Mouse (Mus musculus) thymus, adult 2 months (tissue): Measurements from ENCODE around the gene N4bp3. TPM values are rescaled to one million over a fixed set of nuclear protein-coding genes. Genes with fewer than 3 reads are reported as not detected.

ENCODE experiments used
- DNase-seq: peaks from one replicate; pipeline ENCODE4 v3.0.0; 2021
- H3K27ac ChIP-seq: fragments of 200-500 bp; 2 replicates; pipeline ENCODE4 v1.5.1; 2012; ENCODE audit warnings: low read length, control low read depth; ENCODE audit not compliant: control insufficient read depth, insufficient read depth
- H3K27me3 ChIP-seq: fragments of 200-500 bp; 2 replicates; pipeline ENCODE4 v1.6.1; 2012; ENCODE audit warnings: mild to moderate bottlenecking, low read length, moderate library complexity, mixed read lengths; ENCODE audit not compliant: control insufficient read depth, insufficient read depth
- H3K36me3 ChIP-seq: fragments of 200-500 bp; 2 replicates; pipeline ENCODE4 v1.6.1; 2012; ENCODE audit warnings: mild to moderate bottlenecking, low read length, moderate library complexity; ENCODE audit not compliant: control insufficient read depth, insufficient read depth
- H3K4me1 ChIP-seq: fragments of 200-500 bp; replicated peaks from 2 replicates; pipeline ENCODE4 v1.6.1; 2012; ENCODE audit warnings: low read length; ENCODE audit not compliant: control insufficient read depth, insufficient read depth
- H3K4me3 ChIP-seq: fragments of 200-500 bp; 2 replicates; pipeline ENCODE4 v1.5.1; 2012; ENCODE audit warnings: mild to moderate bottlenecking, low read length, control low read depth, moderate library complexity; ENCODE audit not compliant: control insufficient read depth, insufficient read depth
- CTCF ChIP-seq: fragments of 200-500 bp; IDR thresholded peaks from 2 replicates; pipeline ENCODE4 v1.5.1; 2012; ENCODE audit warnings: mild to moderate bottlenecking, control low read depth, low read length, moderate library complexity, borderline replicate concordance; ENCODE audit not compliant: control insufficient read depth, poor library complexity, insufficient read depth; ENCODE audit errors: extremely low read depth
- POLR2A ChIP-seq: fragments of 200-500 bp; IDR thresholded peaks from 2 replicates; pipeline ENCODE4 v1.6.1; 2012; ENCODE audit warnings: mild to moderate bottlenecking, low read length, control low read depth, moderate library complexity; ENCODE audit not compliant: control insufficient read depth, poor library complexity, insufficient read depth; ENCODE audit errors: extremely low read depth
- WGBS: fragments of 180-500 bp; shearing (Covaris S2); methylation state at CpG from one replicate; pipeline ENCODE4 v1.1.7; 2018; 5-methylcytosine and 5-hydroxymethylcytosine counted together
- polyA plus RNA-seq: library from polyadenylated mRNA; depleted of rRNA; stranded (reverse); fragments of >200 nt; gene quantifications from 2 replicates; pipeline ENCODE4 v1.2.3, GENCODE M21; 2012; rRNA removed

Gene N4bp3
- polyA plus RNA-seq, 1 experiment: 22.7 TPM

DNA sequence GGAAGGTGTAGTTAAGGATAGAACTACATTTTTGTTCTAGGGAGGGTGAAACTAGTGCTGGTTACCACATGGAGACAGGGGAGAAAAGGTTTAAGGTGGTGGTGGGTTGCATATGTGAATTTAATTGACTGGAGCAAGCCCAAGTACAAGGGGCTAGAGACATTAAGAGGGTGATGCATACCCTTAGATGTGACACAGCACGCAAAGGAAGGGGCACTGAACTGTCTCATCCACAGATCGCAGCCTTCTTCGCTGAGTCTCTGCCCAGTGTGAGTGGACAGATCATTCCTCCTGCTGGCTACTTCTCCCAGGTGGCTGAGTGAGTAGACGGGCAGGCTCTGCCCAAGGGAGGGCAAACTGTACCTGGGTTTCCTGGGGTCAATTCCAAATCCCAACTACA is 57.3 kb downstream of the N4bp3 start:
- H3K27me3 ChIP-seq: no peaks in the 10 kb centered on the region
- H3K27ac ChIP-seq: no peak overlapping the region
- DNase-seq: no peak
- H3K4me1 ChIP-seq: no peaks in the 10 kb centered on the region
- peaks cover 69% of the 10 kb centered on the region for H3K36me3 ChIP-seq
- WGBS: 94% methylated on average over 4 of the region's 4 CpGs
- no peak overlapping the region for H3K4me3 ChIP-seq
- TF ChIP-seq CTCF (no peak), POLR2A (no peak)

Other genes starting within 250 kb of the N4bp3 start
- 20.2 and 21.8 TPM in 2 replicates for gene Phykpl, start 66.1 kb downstream of the N4bp3 start, polyA plus RNA-seq
- 533 and 863 TPM in 2 replicates for gene Hnrnpab, start 44.0 kb downstream of the N4bp3 start, polyA plus RNA-seq
- 69.3 and 70.8 TPM in 2 replicates for gene Nhp2, start 31.1 kb downstream of the N4bp3 start, polyA plus RNA-seq
- 123 and 125 TPM in 2 replicates for gene Rmnd5b, start 14.9 kb downstream of the N4bp3 start, polyA plus RNA-seq
- gene D930048N14Rik, start 112 bp upstream of the N4bp3 start, polyA plus RNA-seq: 15.8 and 16.6 TPM in 2 replicates
- 7.5 and 10.1 TPM in 2 replicates for gene 0610009B22Rik, start 38.0 kb upstream of the N4bp3 start, polyA plus RNA-seq
- 15.6 and 21.1 TPM in 2 replicates for gene Sec24a, start 112.8 kb upstream of the N4bp3 start, polyA plus RNA-seq
- 17.8 and 18.4 TPM in 2 replicates for gene Sar1b, start 112.8 kb upstream of the N4bp3 start, polyA plus RNA-seq
- gene Jade2, start 206.8 kb upstream of the N4bp3 start, polyA plus RNA-seq: 45.1 and 56.5 TPM in 2 replicates